Mouse (Mus musculus) kidney, postnatal 0 days (tissue): ENCODE data around the gene Tbccd1. TPM values are rescaled to one million over a fixed set of nuclear protein-coding genes. Genes with fewer than 3 reads are reported as not detected.

ENCODE experiments used
- ATAC-seq: fragments of 200-750 bp; cut with Nextera tagmentation; replicated peaks from 2 replicates; pipeline ENCODE4 v1.8.0; 2017; ENCODE audit warnings: low read depth, moderate number of reproducible peaks, moderate TSS enrichment, moderate library complexity; ENCODE audit not compliant: low FRiP score
- DNase-seq: peaks from one replicate; pipeline ENCODE4 v3.0.0-alpha.2; 2016; ENCODE audit warnings: low spot score
- H3K27ac ChIP-seq: fragments of 300-500 bp; sonication (generic); 2 replicates; pipeline ENCODE4 v1.5.1; 2014; ENCODE audit warnings: mild to moderate bottlenecking
- H3K27me3 ChIP-seq: fragments of 300-500 bp; sonication (generic); 2 replicates; pipeline ENCODE4 v1.6.1; 2014; ENCODE audit warnings: low read length, mixed read lengths; ENCODE audit not compliant: insufficient read depth
- H3K36me3 ChIP-seq: fragments of 300-500 bp; sonication (generic); 2 replicates; pipeline ENCODE4 v1.6.1; 2014; ENCODE audit warnings: low read length, mixed read lengths; ENCODE audit not compliant: insufficient read depth
- H3K4me1 ChIP-seq: fragments of 300-500 bp; sonication (generic); replicated peaks from 2 replicates; pipeline ENCODE4 v1.6.1; 2014; ENCODE audit warnings: antibody characterized with exemption, low read length, mixed read lengths; ENCODE audit not compliant: insufficient read depth
- H3K4me2 ChIP-seq: fragments of 300-500 bp; sonication (generic); 2 replicates; pipeline ENCODE4 v1.6.1; 2014; ENCODE audit warnings: mild to moderate bottlenecking, low read length, moderate library complexity, mixed read lengths
- H3K4me3 ChIP-seq: fragments of 300-500 bp; sonication (generic); replicated peaks from 2 replicates; pipeline ENCODE4 v1.5.1; 2014; ENCODE audit warnings: low read depth, low read length
- H3K9ac ChIP-seq: fragments of 300-500 bp; sonication (generic); 2 replicates; pipeline ENCODE4 v1.6.1; 2014; ENCODE audit warnings: low read depth, low read length
- H3K9me3 ChIP-seq: fragments of 300-500 bp; sonication (generic); replicated peaks from 2 replicates; pipeline ENCODE4 v1.6.1; 2016; ENCODE audit warnings: low read length, inconsistent platforms, mixed read lengths
- CTCF ChIP-seq: IDR thresholded peaks from 2 replicates; pipeline ENCODE4 v1.5.1; 2016; ENCODE audit warnings: antibody characterized with exemption, low read depth, mild to moderate bottlenecking, moderate library complexity
- WGBS: fragments of 180-500 bp; shearing (Covaris S2); extraction: QIAGEN DNeasy Blood & Tissue Kit; methylation state at CpG from one replicate; pipeline ENCODE4 v1.1.7; 2014; 5-methylcytosine and 5-hydroxymethylcytosine counted together
- polyA plus RNA-seq: library from polyadenylated mRNA; unstranded; fragments of >200 nt; fragmentation: Nextera tagmentation; extraction: Ambion mirVana; gene quantifications from 2 replicates; pipeline ENCODE4 v1.2.1, GENCODE M21; 2015

Gene Tbccd1
- polyA plus RNA-seq, 1 experiment from 2014 or later, result 25.3 TPM

DNA sequence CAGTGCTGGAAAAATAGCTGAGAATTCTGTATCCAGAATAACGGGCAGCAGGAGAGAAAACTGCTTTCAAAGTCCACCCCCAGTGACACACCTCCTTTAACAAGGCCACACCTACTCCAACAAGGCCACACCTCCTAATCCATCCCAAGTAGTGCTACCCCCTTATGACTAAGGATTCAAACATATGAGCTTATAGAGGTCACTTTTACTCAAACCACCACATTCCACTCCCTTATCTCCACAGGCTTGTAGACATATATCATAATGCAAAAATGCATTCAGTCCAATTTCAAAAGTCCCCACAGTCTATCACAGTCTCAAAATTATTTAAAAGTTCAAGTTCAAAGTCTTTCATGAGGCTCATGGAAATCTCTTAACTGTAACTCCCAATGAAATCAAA, 9.8 kb downstream of the Tbccd1 start:
- H3K27me3 ChIP-seq, result no peaks in the 10 kb centered on the region
- no peaks in the 10 kb centered on the region for H3K9me3 ChIP-seq
- TF ChIP-seq CTCF, result no peak
- WGBS, result 85% methylated on average over 1 of the region's 1 CpGs
- DNase-seq (no peak), ATAC-seq (no peak)
- no peaks in the 10 kb centered on the region for H3K36me3 ChIP-seq
- no peak overlapping the region for H3K27ac ChIP-seq
- no peak overlapping the region for H3K4me3 ChIP-seq
- no peak overlapping the region for H3K9ac ChIP-seq
- no peak overlapping the region for H3K4me2 ChIP-seq
- H3K4me1 ChIP-seq, result 0 out of 2 replicates have a peak, but pooled peaks cover 4% of the 10 kb centered on the region

DNA sequence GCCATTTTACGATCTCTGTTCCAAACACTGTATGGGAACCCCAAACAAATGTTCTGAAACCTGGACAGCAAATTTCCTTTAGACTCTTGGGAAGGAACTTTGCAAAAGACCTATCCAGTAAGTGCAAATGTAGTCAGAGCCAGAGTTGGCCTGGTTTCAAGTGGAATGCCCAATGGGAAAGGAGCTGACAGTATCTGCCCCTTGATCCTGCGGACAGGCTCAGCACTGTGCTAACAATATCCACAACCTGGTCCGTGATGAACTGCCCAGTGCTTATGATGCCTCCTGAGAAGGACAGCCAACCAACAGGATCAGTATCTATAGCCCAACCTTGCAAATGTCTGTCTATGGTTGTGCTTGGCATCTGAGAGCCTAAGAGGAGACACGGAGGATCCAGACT, 12.0 kb downstream of the Tbccd1 start:
- H3K27me3 ChIP-seq, result no peaks in the 10 kb centered on the region
- H3K9me3 ChIP-seq, result no peaks in the 10 kb centered on the region
- H3K4me1 ChIP-seq, result 0 out of 2 replicates have a peak, but pooled peaks cover 4% of the 10 kb centered on the region
- ATAC-seq (no peak), DNase-seq (no peak)
- H3K4me3 ChIP-seq, result no peak overlapping the region
- no peak overlapping the region for H3K27ac ChIP-seq
- no peak overlapping the region for H3K4me2 ChIP-seq
- WGBS, result 87% methylated on average over 4 of the region's 4 CpGs
- TF ChIP-seq CTCF, result no peak
- H3K9ac ChIP-seq, result no peak overlapping the region
- H3K36me3 ChIP-seq, result no peaks in the 10 kb centered on the region

DNA sequence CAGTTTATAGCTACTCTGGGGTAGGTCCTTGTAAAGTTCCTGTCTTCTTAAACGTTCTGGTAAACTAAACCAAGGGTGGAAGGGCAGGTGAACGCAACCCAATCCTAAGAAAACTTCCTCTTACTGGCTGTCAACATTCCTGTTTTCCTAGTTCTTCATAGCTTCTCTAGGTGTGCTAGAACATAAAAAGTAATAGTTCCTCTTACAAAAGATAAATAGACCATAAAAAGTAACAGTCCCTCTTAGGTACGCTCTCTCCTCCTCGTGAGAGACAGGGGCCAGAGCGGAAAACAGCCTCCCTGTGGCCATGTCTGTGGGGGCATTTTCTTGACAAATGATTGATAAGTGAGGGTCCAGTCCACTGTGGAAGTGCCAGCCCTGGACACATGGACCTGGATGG, 12.6 kb downstream of the Tbccd1 start:
- 29% methylated on average over 5 of the region's 5 CpGs for WGBS
- Histone ChIP-seq H3K36me3 (no peaks in the 10 kb centered on the region), H3K9ac (peak overlapping the region; percentile 70), H3K9me3 (no peaks in the 10 kb centered on the region), H3K4me2 (peak overlapping the region; percentile 96), H3K4me1 (0 out of 2 replicates have a peak, but pooled peaks cover 4% of the 10 kb centered on the region), H3K27ac (peak overlapping the region; percentile 58), H3K27me3 (no peaks in the 10 kb centered on the region), H3K4me3 (peak overlapping the region; percentile 49)
- DNase-seq (no peak), ATAC-seq (no peak)
- no peak for TF ChIP-seq CTCF

DNA sequence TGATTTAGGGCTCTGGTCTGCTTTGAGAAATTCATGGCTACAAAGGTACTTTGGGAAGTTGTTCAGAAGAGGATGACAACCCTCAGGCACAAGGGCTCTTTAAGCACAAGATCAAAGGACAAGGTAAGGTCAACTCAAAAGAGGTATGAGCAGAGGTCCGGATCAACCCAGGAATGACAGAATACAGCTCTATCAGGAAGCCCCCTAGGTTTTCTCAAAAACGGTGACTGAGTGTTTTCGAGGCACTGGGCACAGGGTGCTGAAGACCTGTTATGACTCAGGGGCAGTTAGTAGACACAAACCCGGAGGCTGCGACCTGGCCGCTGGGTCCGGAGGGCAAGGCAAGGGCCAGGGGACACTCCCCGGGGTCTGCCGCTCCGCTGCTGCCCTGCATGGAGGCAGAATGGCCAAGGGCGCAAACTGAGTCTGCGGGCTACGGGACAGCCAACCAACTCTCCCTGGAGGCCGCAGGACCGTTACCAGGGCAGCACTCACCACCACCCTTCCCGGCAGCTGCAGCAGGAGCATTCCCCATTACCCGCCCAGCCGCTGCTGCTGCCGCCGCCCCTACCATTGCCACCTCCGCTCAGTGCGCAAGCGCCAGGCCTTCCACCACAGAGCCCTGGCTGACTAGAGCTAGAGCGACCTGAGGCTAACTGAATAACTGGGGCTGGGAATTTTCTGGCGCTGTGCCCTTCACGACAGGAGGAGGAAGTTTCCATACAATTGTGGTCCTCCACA, 13.2 kb downstream of the Tbccd1 start:
- H3K27ac ChIP-seq, result peak overlapping the region; percentile 58
- peak; percentile 92 for ATAC-seq
- WGBS, result 4% methylated on average over 26 of the region's 26 CpGs

DNA sequence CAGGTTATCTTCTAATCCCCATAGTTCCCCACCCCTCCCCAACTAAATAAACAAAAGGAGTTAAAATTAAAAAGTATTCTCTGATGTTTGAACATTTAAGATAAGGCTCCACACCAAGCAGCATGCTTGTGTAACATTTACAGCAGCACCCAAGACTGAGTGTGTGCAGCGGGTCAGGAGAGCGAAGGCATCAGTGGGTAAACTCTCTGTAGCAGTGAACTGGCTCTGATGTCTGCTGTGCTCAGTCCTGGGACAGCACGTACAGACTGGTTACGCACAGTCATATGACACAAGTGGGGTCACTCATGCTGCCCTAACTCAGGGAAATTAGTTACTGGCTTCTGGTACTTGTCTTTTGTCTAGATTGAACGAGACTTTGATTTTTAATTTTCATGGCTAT, 14.6 kb downstream of the Tbccd1 start:
- no peak for TF ChIP-seq CTCF
- Histone ChIP-seq H3K4me1 (0 out of 2 replicates have a peak, but pooled peaks cover 4% of the 10 kb centered on the region), H3K4me2 (no peak overlapping the region), H3K27me3 (no peaks in the 10 kb centered on the region), H3K9ac (no peak overlapping the region), H3K27ac (no peak overlapping the region), H3K9me3 (no peaks in the 10 kb centered on the region), H3K4me3 (no peak overlapping the region), H3K36me3 (no peaks in the 10 kb centered on the region)
- 94% methylated on average over 5 of the region's 5 CpGs for WGBS
- DNase-seq, result no peak
- ATAC-seq, result no peak

More for the DNA sequence above, 13.2 kb downstream of the Tbccd1 start:
- peak; percentile 94 for DNase-seq
- no peak for TF ChIP-seq CTCF
- H3K4me3 ChIP-seq, result peak overlapping the region; percentile 49
- peak overlapping the region; percentile 96 for H3K4me2 ChIP-seq
- H3K4me1 ChIP-seq, result 0 out of 2 replicates have a peak, but pooled peaks cover 4% of the 10 kb centered on the region
- no peaks in the 10 kb centered on the region for H3K9me3 ChIP-seq
- H3K27me3 ChIP-seq, result no peaks in the 10 kb centered on the region
- H3K9ac ChIP-seq, result peak overlapping the region; percentile 70
- no peaks in the 10 kb centered on the region for H3K36me3 ChIP-seq

DNA sequence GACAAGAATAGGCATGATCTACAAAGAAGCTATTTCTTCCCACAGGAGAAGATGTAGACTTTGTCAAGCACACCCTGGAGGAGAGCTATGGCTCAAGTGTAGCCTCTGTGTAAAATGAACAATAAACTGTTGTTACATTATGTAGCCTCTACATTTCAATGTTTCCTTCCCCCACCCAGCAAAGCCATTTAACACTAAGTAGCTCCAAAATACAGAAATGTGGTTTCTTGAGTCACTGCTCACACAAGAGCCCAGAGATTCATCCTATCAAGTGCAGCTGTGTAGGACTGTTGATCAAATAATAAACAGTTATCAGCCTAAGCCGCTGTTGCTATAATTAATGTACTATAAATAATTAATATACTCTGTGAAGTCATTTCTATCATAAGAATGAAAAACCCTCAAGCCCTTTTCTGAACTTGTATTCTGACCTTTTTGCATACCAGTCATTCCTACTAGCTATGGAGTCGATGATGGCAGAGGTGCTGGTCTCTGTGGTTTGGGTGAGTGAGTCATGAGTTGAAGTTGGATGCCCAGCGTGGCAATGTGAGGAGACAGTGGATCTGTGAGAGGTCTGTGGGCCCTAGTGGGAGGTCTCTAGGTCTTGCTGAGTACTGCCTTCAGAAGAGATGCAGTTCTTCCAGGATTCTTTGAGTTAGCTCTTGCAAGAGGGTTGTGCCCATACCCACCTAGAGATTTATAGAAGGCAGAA, 18.2 kb downstream of the Tbccd1 start:
- Histone ChIP-seq H3K4me3 (no peak overlapping the region), H3K27ac (no peak overlapping the region), H3K27me3 (no peaks in the 10 kb centered on the region), H3K4me2 (no peak overlapping the region), H3K9ac (no peak overlapping the region), H3K36me3 (0 out of 2 replicates have a peak, but pooled peaks cover 4% of the 10 kb centered on the region), H3K4me1 (no peaks in the 10 kb centered on the region), H3K9me3 (no peaks in the 10 kb centered on the region)
- WGBS, result 81% methylated on average over 3 of the region's 3 CpGs
- TF ChIP-seq CTCF, result no peak
- DNase-seq (no peak), ATAC-seq (no peak)
